Mouse (Mus musculus) heart, postnatal 4 days (tissue): ENCODE data around the gene Ntn1. TPM values are rescaled to one million over a fixed set of nuclear protein-coding genes. Genes with fewer than 3 reads are reported as not detected.
A peak's percentile ranks its signal among the peaks of the same experiment; 100 is the strongest.

Experiments
- DNase-seq: peaks from one replicate; pipeline ENCODE4 v3.0.0; 2021
- total RNA-seq, 2 experiments: library from RNA; stranded (reverse); gene quantifications; 2 replicates each; pipeline ENCODE4 v1.2.3; 2021

Ntn1 gene
- total RNA-seq, 2 experiments from 2014 or later = 85.3 to 101 TPM

DNA sequence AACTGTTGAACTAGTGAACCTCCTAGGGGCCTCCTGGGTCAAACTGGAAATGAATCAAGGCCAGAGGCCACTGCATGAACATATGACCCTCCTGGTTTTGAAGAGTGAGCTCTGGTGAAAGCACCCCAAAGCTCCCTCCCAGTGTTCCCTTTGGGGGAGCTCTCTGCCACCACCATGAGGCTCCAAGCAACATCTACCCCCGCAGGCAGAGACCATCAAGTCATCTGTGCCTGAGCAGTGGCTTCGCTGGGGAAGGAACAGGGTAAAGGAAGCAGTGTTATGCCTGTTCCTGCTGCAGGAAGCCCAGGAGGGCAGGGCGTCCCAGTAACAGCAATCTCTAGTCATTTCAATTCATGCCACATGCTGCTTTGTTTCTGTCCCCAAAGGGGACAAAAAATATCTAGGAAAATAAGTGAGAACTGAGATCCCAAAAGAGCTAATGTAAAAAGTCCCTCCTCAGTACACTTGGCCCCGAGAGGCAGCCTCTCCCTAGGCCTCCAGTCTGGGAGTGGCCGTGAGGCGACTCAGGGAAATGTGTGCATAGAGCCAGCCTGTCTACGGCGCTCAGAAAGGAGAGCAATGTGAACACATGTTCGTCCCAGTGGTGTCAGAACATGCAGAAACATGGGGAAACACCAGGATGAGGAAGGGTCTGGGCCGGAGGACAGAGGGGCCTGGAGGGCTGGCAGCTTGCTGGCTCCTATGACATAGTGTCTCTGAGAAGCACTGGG is 139.3 kb downstream of the Ntn1 start:
- no peak for DNase-seq

GRCm38 (mm10) chr11:68260399-68260798 is 140.2 kb downstream of the Ntn1 start:
- no peak for DNase-seq

- DNase-seq = no peak
These were observed 142.1 kb downstream of the Ntn1 start for GRCm38 (mm10) chr11:68258498-68258897.

GRCm38 (mm10) chr11:68253531-68253930 is 147.1 kb downstream of the Ntn1 start:
- no peak for DNase-seq

DNA sequence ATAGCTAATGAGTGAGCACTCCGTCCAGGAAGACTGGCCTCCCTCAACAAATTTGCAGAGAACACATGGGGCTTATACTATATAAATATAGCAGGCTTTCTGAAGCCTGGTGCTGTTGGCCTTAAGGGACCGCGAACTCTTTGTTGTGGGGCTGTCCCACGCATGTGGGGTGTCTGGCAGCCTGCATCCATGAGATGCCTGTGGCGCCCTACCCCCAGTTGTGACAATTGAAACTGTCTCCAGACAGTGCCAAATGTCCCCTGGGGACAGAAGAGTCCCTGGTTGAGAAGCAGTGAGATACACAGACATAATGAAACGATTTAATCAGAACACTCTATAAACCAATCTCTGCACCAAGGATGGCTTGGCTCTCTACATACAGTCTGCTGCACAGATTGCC is 150.5 kb downstream of the Ntn1 start:
- no peak for DNase-seq

GRCm38 (mm10) chr11:68247897-68248296 is 152.7 kb downstream of the Ntn1 start:
- DNase-seq = no peak

GRCm38 (mm10) chr11:68244992-68245261 is 155.7 kb downstream of the Ntn1 start:
- DNase-seq = no peak

- no peak for DNase-seq
These were observed 156.2 kb downstream of the Ntn1 start for GRCm38 (mm10) chr11:68244254-68244991.

DNA sequence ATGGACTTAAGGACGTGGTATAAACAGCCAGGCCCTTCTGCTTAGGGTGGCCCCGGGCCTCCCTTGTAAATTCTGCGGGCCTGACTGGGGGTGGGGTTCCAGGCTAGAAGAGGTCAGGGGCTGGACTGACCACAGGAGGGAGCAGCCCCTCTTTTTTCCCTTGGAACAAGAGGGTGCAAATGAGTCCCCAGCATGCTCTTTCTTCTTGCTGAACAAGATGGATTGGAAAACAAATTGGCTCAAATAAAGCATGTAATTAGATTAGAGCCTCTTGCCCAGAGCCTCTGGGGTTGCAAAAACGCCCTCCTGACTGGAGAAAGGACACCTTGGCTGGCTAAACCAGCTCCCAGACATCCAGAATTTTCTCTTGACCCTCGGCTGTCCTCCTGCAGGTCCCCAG is 160.9 kb downstream of the Ntn1 start:
- no peak for DNase-seq

GRCm38 (mm10) chr11:68233469-68233965 is 167.1 kb downstream of the Ntn1 start:
- DNase-seq = no peak

- no peak for DNase-seq
These were observed 169.1 kb downstream of the Ntn1 start for GRCm38 (mm10) chr11:68231558-68231957.

DNA sequence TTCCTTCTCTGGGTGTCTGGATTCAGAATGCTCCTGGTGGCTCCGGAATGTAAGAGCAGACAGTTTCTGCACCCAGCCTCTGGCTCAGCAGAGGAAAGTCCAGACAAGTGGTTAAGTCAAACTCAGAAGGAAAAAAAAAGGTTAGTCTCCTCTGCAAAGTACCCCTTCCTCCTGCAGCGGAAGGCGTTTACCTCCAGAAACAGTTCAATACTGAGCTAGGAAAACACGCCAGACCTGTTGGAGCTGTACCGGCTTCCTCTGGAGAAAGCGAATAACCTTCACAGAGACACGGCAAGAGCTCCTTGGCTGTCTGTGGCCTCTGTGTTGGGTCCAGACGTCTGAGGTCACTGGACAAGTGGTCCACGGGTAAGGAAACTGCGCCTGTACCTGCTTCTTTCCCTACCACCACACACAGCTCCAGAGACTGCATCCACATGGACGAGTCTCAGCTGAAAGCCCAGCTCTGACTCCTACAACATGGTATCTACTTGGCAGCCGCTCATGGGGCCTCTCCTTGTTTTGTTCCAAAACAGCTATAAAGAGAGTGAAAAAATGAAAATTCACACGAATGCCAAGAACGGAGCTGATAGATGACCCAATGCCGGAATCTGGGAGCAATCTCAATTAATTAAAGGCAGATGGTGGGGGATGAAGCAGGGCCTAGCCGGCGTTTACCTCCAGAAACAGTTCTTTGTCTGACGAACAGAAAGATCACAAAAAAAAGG is 171.5 kb downstream of the Ntn1 start:
- no peak for DNase-seq

GRCm38 (mm10) chr11:68227837-68228236 is 172.8 kb downstream of the Ntn1 start:
- no peak for DNase-seq

- DNase-seq = no peak
These were observed 174.0 kb downstream of the Ntn1 start for GRCm38 (mm10) chr11:68226654-68227057.

GRCm38 (mm10) chr11:68223143-68223542 is 177.5 kb downstream of the Ntn1 start:
- DNase-seq = no peak

DNA sequence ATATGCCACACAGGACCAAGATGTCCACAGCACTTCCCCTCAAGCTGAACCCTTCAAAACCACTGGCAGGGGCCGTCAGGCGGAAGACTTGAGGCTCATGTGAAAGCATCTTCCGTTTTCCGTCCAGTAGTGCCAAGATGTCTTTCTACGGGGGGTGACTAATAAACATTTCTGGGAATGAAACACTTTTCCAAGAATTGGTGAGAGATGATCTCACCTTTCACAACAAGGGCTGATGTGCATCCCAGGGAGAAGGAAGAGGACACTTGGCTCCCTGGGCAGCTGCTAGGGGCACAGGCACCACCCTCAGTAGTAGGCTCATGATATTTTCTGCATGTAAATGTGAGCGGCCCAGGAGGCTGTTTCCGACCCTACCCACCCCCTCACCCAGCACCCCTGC is 178.4 kb downstream of the Ntn1 start:
- DNase-seq = no peak

DNA sequence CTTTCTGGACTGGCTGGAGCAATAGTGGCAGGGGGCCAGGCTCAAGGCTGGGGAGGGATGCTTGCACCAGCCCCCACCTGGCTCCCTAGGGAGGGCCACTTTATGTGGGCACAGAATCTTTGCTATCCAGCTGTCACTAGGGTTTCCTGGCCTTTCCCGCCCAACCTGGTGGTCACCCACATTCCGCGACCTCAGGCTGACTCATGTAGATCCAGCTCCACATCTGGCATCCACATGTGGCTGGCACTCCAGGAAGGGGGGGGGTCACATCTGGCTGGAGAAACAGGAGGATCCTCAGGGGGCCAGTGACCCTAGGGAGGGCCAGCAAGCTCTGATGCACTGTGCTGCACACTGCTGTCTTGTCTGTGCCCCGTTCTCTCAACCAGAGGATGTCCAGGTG is 179.9 kb downstream of the Ntn1 start:
- DNase-seq = no peak

GRCm38 (mm10) chr11:68216041-68216440 is 184.6 kb downstream of the Ntn1 start:
- DNase-seq = no peak

- peak; percentile 49 for DNase-seq
These were observed 185.3 kb downstream of the Ntn1 start for GRCm38 (mm10) chr11:68215206-68215912.

- DNase-seq = no peak
These were observed 186.0 kb downstream of the Ntn1 start for GRCm38 (mm10) chr11:68214496-68215205.

DNA sequence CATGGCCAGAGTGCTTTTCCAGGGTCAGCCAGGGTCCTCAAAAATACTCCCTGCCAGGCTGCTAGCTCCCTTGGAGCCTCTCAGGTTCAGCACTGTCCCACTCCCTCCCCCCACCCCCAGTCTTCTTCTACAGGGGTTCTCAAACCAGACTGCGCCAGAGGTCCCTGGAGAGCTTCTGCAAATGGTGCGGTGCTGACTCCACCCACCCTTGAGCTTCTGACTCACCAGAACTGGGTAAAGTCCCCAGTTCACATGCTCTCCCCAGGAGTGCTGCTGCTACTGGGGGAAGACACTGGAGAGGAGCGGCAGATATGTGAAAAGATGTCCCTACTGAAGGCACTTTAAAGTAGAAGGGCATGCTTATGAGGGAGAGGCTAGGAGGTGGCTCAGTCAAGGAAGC is 186.7 kb downstream of the Ntn1 start:
- no peak for DNase-seq

DNA sequence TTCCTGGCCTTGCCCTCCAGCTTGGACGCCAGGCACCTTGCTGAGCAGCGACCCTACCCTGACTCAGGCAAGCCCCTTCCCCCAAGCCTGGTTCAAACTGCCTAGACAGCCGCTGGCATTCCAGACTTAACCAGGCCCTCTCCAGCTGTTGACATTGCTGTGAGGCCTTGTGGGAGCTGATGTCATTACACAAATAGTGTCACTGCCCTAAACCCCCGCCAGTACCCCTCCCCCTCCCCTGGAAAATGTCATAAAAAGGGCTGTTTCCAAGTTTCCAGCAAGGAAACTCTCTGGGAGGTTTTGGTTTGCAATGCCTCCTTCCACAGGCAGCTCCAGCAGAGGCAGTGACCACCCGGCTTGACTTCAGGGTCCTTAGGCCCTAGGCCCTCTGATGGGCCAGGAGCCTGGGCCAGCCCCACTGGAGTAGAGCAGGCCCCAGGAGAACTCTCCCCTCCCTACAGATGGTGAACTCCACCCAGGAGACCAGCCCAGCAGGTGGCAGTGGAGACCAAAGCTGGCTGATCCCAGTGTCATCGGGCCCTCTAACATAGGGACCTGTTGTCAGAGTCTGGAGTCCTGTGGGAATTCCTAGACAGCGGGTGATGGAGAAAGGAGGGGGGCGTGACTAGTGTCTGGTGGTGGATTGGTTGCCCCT is 188.6 kb downstream of the Ntn1 start:
- DNase-seq = peak; percentile 84
